Mouse (Mus musculus): Measurements from ENCODE around the gene Tnfsf15. TPM values are rescaled to one million over a fixed set of nuclear protein-coding genes. Genes with fewer than 3 reads are reported as not detected.

Tnfsf15 gene
- polyA plus RNA-seq, 1 experiment from 2014 or later: 0.95 TPM

- 94% methylated on average over 9 of the region's 9 CpGs for WGBS (ENCODE audit: missing documents)
- Histone ChIP-seq H3K36me3 (ENCODE audit: inconsistent target) (no peaks in the 10 kb centered on the region), H3K27ac (no peak overlapping the region), H3K79me2 (ENCODE audit: inconsistent target) (no peaks in the 10 kb centered on the region), H3K4me3 (ENCODE audit: inconsistent target) (no peak overlapping the region)
Observed at GRCm38 (mm10) chr4:63754467-63755020, 9.6 kb upstream of the Tnfsf15 start.

GRCm38 (mm10) chr4:63753855-63754254, 8.9 kb upstream of the Tnfsf15 start:
- no peak overlapping the region for H3K27ac ChIP-seq
- H3K4me3 ChIP-seq (ENCODE audit: inconsistent target): no peak overlapping the region
- no peaks in the 10 kb centered on the region for H3K79me2 ChIP-seq (ENCODE audit: inconsistent target)
- 94% methylated on average over 2 of the region's 2 CpGs for WGBS (ENCODE audit: missing documents)
- no peaks in the 10 kb centered on the region for H3K36me3 ChIP-seq (ENCODE audit: inconsistent target)

- WGBS (ENCODE audit: missing documents): 59% methylated on average over 16 of the region's 16 CpGs
- no peak overlapping the region for H3K4me3 ChIP-seq (ENCODE audit: inconsistent target)
- no peak overlapping the region for H3K27ac ChIP-seq
- H3K79me2 ChIP-seq (ENCODE audit: inconsistent target): no peaks in the 10 kb centered on the region
- H3K36me3 ChIP-seq (ENCODE audit: inconsistent target): no peaks in the 10 kb centered on the region
Observed at GRCm38 (mm10) chr4:63752687-63753523, 8.0 kb upstream of the Tnfsf15 start.

GRCm38 (mm10) chr4:63748061-63748730, 3.3 kb upstream of the Tnfsf15 start:
- H3K36me3 ChIP-seq (ENCODE audit: inconsistent target): no peaks in the 10 kb centered on the region

GRCm38 (mm10) chr4:63745271-63745670, 358 bp upstream of the Tnfsf15 start:
- WGBS (ENCODE audit: missing documents): 11% methylated on average over 6 of the region's 6 CpGs
- H3K79me2 ChIP-seq (ENCODE audit: inconsistent target): no peaks in the 10 kb centered on the region
- no peak overlapping the region for H3K4me3 ChIP-seq (ENCODE audit: inconsistent target)
- 0 out of 2 replicates have a peak overlapping the region, but pooled peaks have one; percentile 3 for H3K27ac ChIP-seq
- H3K36me3 ChIP-seq (ENCODE audit: inconsistent target): no peaks in the 10 kb centered on the region

More at GRCm38 (mm10) chr4:63748061-63748730, 3.3 kb upstream of the Tnfsf15 start:
- no peaks in the 10 kb centered on the region for H3K79me2 ChIP-seq (ENCODE audit: inconsistent target)
- no peak overlapping the region for H3K27ac ChIP-seq
- no peak overlapping the region for H3K4me3 ChIP-seq (ENCODE audit: inconsistent target)
- WGBS (ENCODE audit: missing documents): 86% methylated on average over 3 of the region's 3 CpGs

GRCm38 (mm10) chr4:63743660-63744059, 1.3 kb downstream of the Tnfsf15 start:
- Histone ChIP-seq H3K27ac (no peak overlapping the region), H3K36me3 (ENCODE audit: inconsistent target) (no peaks in the 10 kb centered on the region), H3K4me3 (ENCODE audit: inconsistent target) (no peak overlapping the region), H3K79me2 (ENCODE audit: inconsistent target) (no peaks in the 10 kb centered on the region)
- WGBS (ENCODE audit: missing documents): 77% methylated on average over 1 of the region's 1 CpGs

- H3K4me3 ChIP-seq (ENCODE audit: inconsistent target): no peak overlapping the region
- no peaks in the 10 kb centered on the region for H3K36me3 ChIP-seq (ENCODE audit: inconsistent target)
- H3K79me2 ChIP-seq (ENCODE audit: inconsistent target): no peaks in the 10 kb centered on the region
- 80% methylated on average over 5 of the region's 5 CpGs for WGBS (ENCODE audit: missing documents)
- no peak overlapping the region for H3K27ac ChIP-seq
Observed at GRCm38 (mm10) chr4:63742763-63743371, 2.0 kb downstream of the Tnfsf15 start.

GRCm38 (mm10) chr4:63742101-63742500, 2.8 kb downstream of the Tnfsf15 start:
- Histone ChIP-seq H3K4me3 (ENCODE audit: inconsistent target) (no peak overlapping the region), H3K79me2 (ENCODE audit: inconsistent target) (no peaks in the 10 kb centered on the region), H3K36me3 (ENCODE audit: inconsistent target) (no peaks in the 10 kb centered on the region), H3K27ac (no peak overlapping the region)
- WGBS (ENCODE audit: missing documents): 88% methylated on average over 7 of the region's 7 CpGs

GRCm38 (mm10) chr4:63740761-63741160, 4.2 kb downstream of the Tnfsf15 start:
- Histone ChIP-seq H3K36me3 (ENCODE audit: inconsistent target) (no peaks in the 10 kb centered on the region), H3K4me3 (ENCODE audit: inconsistent target) (no peak overlapping the region), H3K79me2 (ENCODE audit: inconsistent target) (no peaks in the 10 kb centered on the region), H3K27ac (no peak overlapping the region)
- WGBS (ENCODE audit: missing documents): 78% methylated on average over 4 of the region's 4 CpGs

- Histone ChIP-seq H3K36me3 (ENCODE audit: inconsistent target) (no peaks in the 10 kb centered on the region), H3K27ac (no peak overlapping the region), H3K4me3 (ENCODE audit: inconsistent target) (no peak overlapping the region), H3K79me2 (ENCODE audit: inconsistent target) (no peaks in the 10 kb centered on the region)
- WGBS (ENCODE audit: missing documents): 71% methylated on average over 3 of the region's 3 CpGs
Observed at GRCm38 (mm10) chr4:63740001-63740400, 4.9 kb downstream of the Tnfsf15 start.

- H3K27ac ChIP-seq: no peak overlapping the region
- 29% methylated on average over 7 of the region's 7 CpGs for WGBS (ENCODE audit: missing documents)
- no peaks in the 10 kb centered on the region for H3K36me3 ChIP-seq (ENCODE audit: inconsistent target)
- H3K4me3 ChIP-seq (ENCODE audit: inconsistent target): no peak overlapping the region
- no peaks in the 10 kb centered on the region for H3K79me2 ChIP-seq (ENCODE audit: inconsistent target)
Observed at GRCm38 (mm10) chr4:63739524-63739923, 5.4 kb downstream of the Tnfsf15 start.

GRCm38 (mm10) chr4:63738364-63738997, 6.4 kb downstream of the Tnfsf15 start:
- Histone ChIP-seq H3K27ac (no peak overlapping the region), H3K36me3 (ENCODE audit: inconsistent target) (no peaks in the 10 kb centered on the region; the same call in 1 of the 2 replicates), H3K4me3 (ENCODE audit: inconsistent target) (no peak overlapping the region), H3K79me2 (ENCODE audit: inconsistent target) (no peaks in the 10 kb centered on the region)
- WGBS (ENCODE audit: missing documents): 84% methylated on average over 9 of the region's 9 CpGs

- peaks cover 13% of the 10 kb centered on the region; the same call in 1 of the 2 replicates for H3K36me3 ChIP-seq (ENCODE audit: inconsistent target)
- no peak overlapping the region for H3K4me3 ChIP-seq (ENCODE audit: inconsistent target)
- H3K27ac ChIP-seq: no peak overlapping the region
- WGBS (ENCODE audit: missing documents): 86% methylated on average over 2 of the region's 2 CpGs
- no peaks in the 10 kb centered on the region for H3K79me2 ChIP-seq (ENCODE audit: inconsistent target)
Observed at GRCm38 (mm10) chr4:63731299-63731698, 13.6 kb downstream of the Tnfsf15 start.

- H3K79me2 ChIP-seq (ENCODE audit: inconsistent target): no peaks in the 10 kb centered on the region
- peaks cover 8% of the 10 kb centered on the region; the same call in 1 of the 2 replicates for H3K36me3 ChIP-seq (ENCODE audit: inconsistent target)
- no peak overlapping the region for H3K27ac ChIP-seq
- 92% methylated on average over 4 of the region's 4 CpGs for WGBS (ENCODE audit: missing documents)
- H3K4me3 ChIP-seq (ENCODE audit: inconsistent target): no peak overlapping the region
Observed at GRCm38 (mm10) chr4:63726727-63727126, 18.2 kb downstream of the Tnfsf15 start.
